Mouse (Mus musculus) activated CD4-positive, CD25-positive, alpha-beta regulatory T cell, adult 4 months (primary cell): ENCODE results near the gene Arhgap1. TPM values are rescaled to one million over a fixed set of nuclear protein-coding genes. Genes with fewer than 3 reads are reported as not detected.
A peak's percentile ranks its signal among the peaks of the same experiment; 100 is the strongest.

ENCODE experiments used
- ATAC-seq: one replicate; pipeline ENCODE4 v1.8.0; 2017
- polyA plus RNA-seq, 2 experiments: library from polyadenylated mRNA; unstranded; fragments of 100-300 nt; shearing (Covaris generic); gene quantifications; one replicate each; pipeline ENCODE4 v1.2.1; 2017

The Arhgap1 gene
- polyA plus RNA-seq, 2 experiments from 2014 or later: 128 to 138 TPM

DNA sequence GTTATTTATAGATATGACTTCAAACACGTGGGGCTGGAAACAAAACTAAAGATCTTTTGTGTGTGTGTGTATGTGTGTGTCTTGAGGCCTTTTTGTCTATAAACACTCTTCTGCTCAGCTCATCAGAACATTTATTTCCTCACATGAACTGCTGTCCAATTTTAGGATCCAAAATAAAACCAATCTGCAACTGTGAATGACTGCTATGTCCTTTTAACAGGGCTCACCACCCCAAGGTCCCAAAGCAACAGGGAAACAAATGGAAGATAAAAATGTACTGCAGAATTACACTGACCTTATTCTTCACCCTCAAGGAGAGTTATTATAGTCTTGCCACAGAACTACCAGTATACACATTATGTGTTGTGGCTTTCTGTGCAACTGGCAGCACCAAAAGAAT lies 49.6 kb downstream of the Arhgap1 start:
- ATAC-seq: no peak

DNA sequence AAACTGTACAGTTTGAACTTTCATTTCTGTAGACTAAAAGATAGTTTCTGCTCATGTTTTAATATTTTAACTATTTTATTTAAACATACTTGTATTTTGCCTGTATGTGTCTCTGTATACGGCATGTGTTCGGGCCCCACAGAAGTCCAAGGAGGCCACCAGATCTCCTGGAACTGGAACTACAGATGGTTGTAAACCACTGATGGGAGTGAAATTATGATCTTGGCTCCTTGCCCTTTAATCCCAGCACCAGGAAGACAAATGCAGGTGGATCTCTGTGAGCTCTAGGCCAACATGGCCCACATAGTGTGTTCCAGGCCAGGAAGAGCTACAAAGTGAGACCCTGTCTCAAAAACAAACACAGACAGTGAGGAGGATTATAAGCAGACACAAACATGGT lies 51.7 kb downstream of the Arhgap1 start:
- no peak for ATAC-seq

- ATAC-seq: no peak
Observed at GRCm38 (mm10) chr2:91705736-91706135, 56.1 kb downstream of the Arhgap1 start.

DNA sequence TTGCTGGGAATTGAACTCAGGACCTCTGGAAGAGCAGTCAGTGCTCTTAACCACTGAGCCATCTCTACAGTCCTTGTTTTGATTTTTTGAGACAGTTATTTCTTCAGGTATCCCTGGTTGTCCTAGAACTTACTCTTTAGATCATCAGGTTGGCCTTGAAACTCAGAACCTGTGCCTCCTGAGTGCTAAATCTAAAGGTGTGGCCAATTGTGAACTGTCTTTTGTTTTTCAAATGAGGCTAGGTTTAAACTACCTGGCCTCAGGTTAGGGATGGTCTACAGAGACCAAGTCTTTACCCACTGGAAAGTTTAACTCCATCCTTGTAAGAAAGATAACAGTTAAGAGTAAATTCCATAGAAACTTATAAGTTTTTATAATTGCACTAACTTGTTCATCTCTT lies 56.8 kb downstream of the Arhgap1 start:
- no peak for ATAC-seq

- no peak for ATAC-seq
Observed at GRCm38 (mm10) chr2:91708361-91708760, 58.7 kb downstream of the Arhgap1 start.

GRCm38 (mm10) chr2:91710272-91711234 lies 60.9 kb downstream of the Arhgap1 start, which contains the start of the genes Atg13 and Harbi1:
Atg13 (minus strand) TSS chr2:91710576.
Harbi1 (plus strand) TSS chr2:91710852.
- peak; percentile 94 for ATAC-seq

- ATAC-seq: no peak
Observed at GRCm38 (mm10) chr2:91711256-91711925, 61.7 kb downstream of the Arhgap1 start.

DNA sequence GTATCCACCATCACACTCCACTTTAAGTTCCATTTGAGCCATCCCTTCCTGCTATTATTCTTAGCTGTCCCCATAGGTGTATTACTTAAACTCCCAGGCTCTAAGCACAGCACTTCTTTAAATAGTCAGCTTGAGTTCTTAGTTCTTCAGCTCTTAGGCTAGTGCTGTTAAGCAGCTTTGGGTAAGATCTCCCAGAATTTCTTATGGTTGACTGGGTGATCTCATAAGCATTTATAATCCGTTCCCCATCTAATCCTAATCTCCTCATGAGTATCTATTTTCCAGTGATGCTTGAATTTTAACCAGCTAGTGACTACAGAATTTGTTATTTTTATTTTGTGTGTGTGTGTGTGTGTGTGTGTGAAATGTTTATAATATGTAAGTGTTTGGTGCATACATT lies 65.3 kb downstream of the Arhgap1 start:
- ATAC-seq: no peak

DNA sequence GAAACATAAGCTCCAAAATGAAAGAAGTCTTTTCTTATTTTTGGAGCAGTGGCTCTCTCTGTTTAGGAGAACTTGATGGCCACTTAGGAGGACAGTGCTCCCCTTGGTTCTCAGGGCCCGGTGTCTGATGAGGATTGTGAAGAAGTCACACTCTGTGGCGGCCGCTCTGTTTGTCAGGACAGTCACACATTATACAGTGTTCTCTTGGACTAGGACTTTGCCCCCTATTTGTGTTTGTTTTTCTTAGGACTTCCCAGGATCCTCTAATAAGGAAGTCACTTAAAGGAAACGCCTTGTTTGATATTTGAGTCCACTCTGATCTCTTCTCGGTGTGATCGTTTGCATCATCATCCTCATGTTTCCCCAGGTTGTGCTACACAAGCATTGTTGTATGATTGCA lies 68.6 kb downstream of the Arhgap1 start:
- no peak for ATAC-seq

Other genes with a start within 250 kb of the Arhgap1 start
- gene 1110051M20Rik, start 205.2 kb upstream of the Arhgap1 start, polyA plus RNA-seq: 10 to 100 TPM; 23.8 to 28.2 TPM
- gene Lrp4, start 192.3 kb upstream of the Arhgap1 start, polyA plus RNA-seq: under 1 TPM in 1 of 2 experiments, not detected in 1; 0.11 TPM
- gene Ckap5, start 123.1 kb upstream of the Arhgap1 start, polyA plus RNA-seq: 10 to 100 TPM; 52.3 to 52.7 TPM
- gene F2, start 13.4 kb upstream of the Arhgap1 start, polyA plus RNA-seq: under 1 TPM in 1 of 2 experiments, not detected in 1; 0.24 TPM
- gene Zfp408, start 69 bp upstream of the Arhgap1 start, polyA plus RNA-seq: 10 to 100 TPM in 1 of 2 experiments, 1 to 10 TPM in 1; 6.4 to 11.5 TPM
- 10 to 100 TPM; 24.4 to 31.2 TPM for gene Atg13, start 60.7 kb downstream of the Arhgap1 start, polyA plus RNA-seq
- 10 to 100 TPM; 13.3 to 13.6 TPM for gene Harbi1, start 61.0 kb downstream of the Arhgap1 start, polyA plus RNA-seq
- gene Ambra1, start 80.3 kb downstream of the Arhgap1 start, polyA plus RNA-seq: 10 to 100 TPM; 22.4 to 29.1 TPM